Mouse (Mus musculus): ENCODE measurements around the gene Gucy1b1. TPM values are rescaled to one million over a fixed set of nuclear protein-coding genes. Genes with fewer than 3 reads are reported as not detected.

Gucy1b1 gene
- total RNA-seq, 2 experiments from 2014 or later = 3.5 to 4.5 TPM

- no peak for TF ChIP-seq CTCF (IDR thresholded peaks at IDR 0.05)
- no peak for DNase-seq
- intact Hi-C loops (cut with DNase I) = no loop called here
- no peak overlapping the region for H3K27ac ChIP-seq
- no peak overlapping the region for H3K4me3 ChIP-seq
Observed at GRCm38 (mm10) chr3:82027286-82027685, 47.2 kb downstream of the Gucy1b1 start.

DNA sequence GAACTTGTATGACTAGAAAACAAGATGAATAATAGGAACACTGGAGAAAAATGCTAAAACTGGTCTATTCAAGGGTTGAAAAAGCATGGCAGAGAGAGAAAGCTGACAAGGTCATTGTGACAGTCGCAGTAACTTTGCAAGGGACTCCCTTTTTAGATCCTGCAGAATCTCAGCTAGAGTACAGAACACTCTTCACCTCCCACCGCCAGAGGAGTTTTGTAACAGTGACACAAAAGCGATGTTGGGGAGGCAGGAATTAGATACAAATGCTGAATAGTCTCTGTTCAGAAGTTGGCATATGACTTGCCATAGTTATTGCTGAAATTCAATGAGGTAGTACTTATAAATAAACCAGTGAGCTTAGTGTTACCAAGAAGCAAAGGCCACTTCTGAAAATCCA, 51.4 kb downstream of the Gucy1b1 start:
- DNase-seq = no peak
- intact Hi-C loops (cut with DNase I) = no loop called here
- H3K4me3 ChIP-seq = no peak overlapping the region
- no peak for TF ChIP-seq CTCF (IDR thresholded peaks at IDR 0.05)
- no peak overlapping the region for H3K27ac ChIP-seq

- no peak overlapping the region for H3K27ac ChIP-seq
- H3K4me3 ChIP-seq = no peak overlapping the region
- DNase-seq = no peak
- no peak for TF ChIP-seq CTCF (IDR thresholded peaks at IDR 0.05)
- intact Hi-C loops (cut with DNase I) = no loop called here
Observed at GRCm38 (mm10) chr3:82022421-82022920, 52.0 kb downstream of the Gucy1b1 start.

GRCm38 (mm10) chr3:82014148-82014703, 60.3 kb downstream of the Gucy1b1 start:
- Histone ChIP-seq H3K4me3 (no peak overlapping the region), H3K27ac (no peak overlapping the region)
- intact Hi-C loops (cut with DNase I) = no loop called here
- no peak for TF ChIP-seq CTCF (IDR thresholded peaks at IDR 0.05)
- DNase-seq = no peak

DNA sequence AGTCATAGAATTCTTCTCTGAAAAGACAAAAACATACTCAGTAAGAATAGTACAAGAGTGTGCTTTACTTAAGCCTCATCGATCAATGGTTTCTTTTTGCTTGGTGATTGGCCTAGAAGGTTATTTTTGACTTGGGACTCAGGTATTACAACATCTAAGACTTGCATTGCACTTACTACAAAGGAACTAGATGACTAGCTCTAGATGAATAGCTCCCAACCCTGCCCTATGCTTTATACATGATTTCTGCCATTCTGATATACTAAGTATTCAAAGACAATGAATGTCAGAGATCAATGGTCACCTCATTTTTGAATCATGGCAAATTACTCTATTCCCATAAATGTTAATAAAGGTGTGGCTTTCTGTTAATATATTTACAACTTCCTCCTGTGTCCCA, 67.5 kb downstream of the Gucy1b1 start:
- H3K27ac ChIP-seq = no peak overlapping the region
- intact Hi-C loops (cut with DNase I) = no loop called here

GRCm38 (mm10) chr3:81995988-81996387, 78.5 kb downstream of the Gucy1b1 start:
- intact Hi-C loops (cut with DNase I) = loop anchor here (2.0 kb wide), 1 partner anchor 33 kb away; no protein-coding TSS in a partner anchor
- TF ChIP-seq CTCF (IDR thresholded peaks at IDR 0.05) = peak; percentile 74
- DNase-seq = no peak
- Histone ChIP-seq H3K27ac (no peak overlapping the region), H3K4me3 (no peak overlapping the region)

More for the DNA sequence above, 67.5 kb downstream of the Gucy1b1 start:
- H3K4me3 ChIP-seq = no peak overlapping the region
- no peak for TF ChIP-seq CTCF (IDR thresholded peaks at IDR 0.05)
- no peak for DNase-seq

DNA sequence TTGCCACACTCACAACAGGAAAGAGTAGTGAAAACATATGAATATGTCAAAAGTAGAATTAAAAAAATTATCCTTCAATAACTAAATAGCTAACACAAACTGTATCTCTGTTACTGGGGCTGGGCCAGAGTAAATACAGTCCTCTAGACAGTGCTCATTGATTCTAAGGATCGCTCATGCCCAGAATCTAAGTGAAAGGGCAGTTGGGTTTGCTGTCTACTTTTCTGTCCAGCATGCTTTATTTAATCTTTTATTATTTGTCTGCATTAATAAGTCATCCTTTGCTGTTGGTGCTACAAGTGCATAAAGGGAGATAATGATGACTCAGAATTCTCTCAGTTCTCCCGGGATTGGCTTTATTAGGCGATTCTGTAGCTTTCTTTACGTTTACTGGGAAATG, 79.1 kb downstream of the Gucy1b1 start:
- Histone ChIP-seq H3K4me3 (no peak overlapping the region), H3K27ac (no peak overlapping the region)
- intact Hi-C loops (cut with DNase I) = loop anchor here (2.0 kb wide), 1 partner anchor 33 kb away; no protein-coding TSS in a partner anchor
- no peak for TF ChIP-seq CTCF (IDR thresholded peaks at IDR 0.05)
- no peak for DNase-seq

- intact Hi-C loops (cut with DNase I) = no loop called here
- no peak for TF ChIP-seq CTCF (IDR thresholded peaks at IDR 0.05)
- H3K4me3 ChIP-seq = no peak overlapping the region
- no peak for DNase-seq
- no peak overlapping the region for H3K27ac ChIP-seq
Observed at GRCm38 (mm10) chr3:81990531-81990930, 84.0 kb downstream of the Gucy1b1 start.

DNA sequence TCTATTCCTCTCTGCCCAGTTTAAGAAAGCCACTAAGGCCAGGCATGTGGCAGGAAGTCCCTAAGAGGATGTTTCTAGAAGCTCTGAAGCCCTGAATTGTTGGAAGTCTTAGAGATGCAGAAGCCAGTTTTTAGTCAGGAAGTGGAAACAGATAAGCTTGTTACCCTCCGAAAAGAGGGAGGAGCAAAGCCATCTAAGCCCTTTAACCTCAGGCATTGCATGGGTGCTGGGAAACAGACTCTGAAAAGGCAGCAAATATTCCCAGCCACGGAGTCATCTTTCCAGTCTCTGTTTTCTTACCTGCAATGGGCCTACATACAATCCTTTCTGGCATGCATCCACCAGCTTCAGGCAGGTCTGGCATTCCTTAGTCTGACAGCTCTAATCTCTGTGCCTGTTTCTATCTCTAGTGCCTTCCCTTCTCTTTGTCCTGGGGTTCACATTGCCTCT, 84.8 kb downstream of the Gucy1b1 start:
- no peak for DNase-seq
- Histone ChIP-seq H3K4me3 (no peak overlapping the region), H3K27ac (no peak overlapping the region)
- TF ChIP-seq CTCF (IDR thresholded peaks at IDR 0.05) = no peak
- intact Hi-C loops (cut with DNase I) = no loop called here

GRCm38 (mm10) chr3:81987628-81988027, 86.9 kb downstream of the Gucy1b1 start:
- DNase-seq = no peak
- intact Hi-C loops (cut with DNase I) = no loop called here
- no peak for TF ChIP-seq CTCF (IDR thresholded peaks at IDR 0.05)
- no peak overlapping the region for H3K27ac ChIP-seq
- no peak overlapping the region for H3K4me3 ChIP-seq

DNA sequence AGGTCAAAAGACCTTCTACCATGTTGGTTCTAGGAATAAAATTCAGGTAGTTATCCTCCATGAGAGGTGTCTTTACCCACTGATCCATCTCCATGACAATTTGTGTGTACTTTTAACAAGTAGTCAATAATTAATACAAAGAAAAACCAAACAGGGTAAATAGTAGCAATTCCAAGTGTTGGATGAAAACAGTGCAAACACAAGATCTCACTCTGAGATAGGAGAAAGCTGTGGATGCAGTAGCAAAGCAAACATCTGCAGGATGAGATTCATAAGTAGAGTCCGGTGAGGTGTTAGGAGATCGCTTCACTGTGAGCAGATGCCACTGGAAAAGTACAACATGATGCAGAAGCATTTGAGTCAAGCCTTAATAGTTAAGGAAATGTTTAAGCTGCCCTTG, 88.4 kb downstream of the Gucy1b1 start:
- no peak for DNase-seq
- no peak for TF ChIP-seq CTCF (IDR thresholded peaks at IDR 0.05)
- H3K27ac ChIP-seq = no peak overlapping the region
- intact Hi-C loops (cut with DNase I) = no loop called here
- H3K4me3 ChIP-seq = no peak overlapping the region

- Histone ChIP-seq H3K27ac (no peak overlapping the region), H3K4me3 (no peak overlapping the region)
- intact Hi-C loops (cut with DNase I) = no loop called here
- DNase-seq = no peak
- TF ChIP-seq CTCF (IDR thresholded peaks at IDR 0.05) = no peak
Observed at GRCm38 (mm10) chr3:81985100-81985499, 89.4 kb downstream of the Gucy1b1 start.

DNA sequence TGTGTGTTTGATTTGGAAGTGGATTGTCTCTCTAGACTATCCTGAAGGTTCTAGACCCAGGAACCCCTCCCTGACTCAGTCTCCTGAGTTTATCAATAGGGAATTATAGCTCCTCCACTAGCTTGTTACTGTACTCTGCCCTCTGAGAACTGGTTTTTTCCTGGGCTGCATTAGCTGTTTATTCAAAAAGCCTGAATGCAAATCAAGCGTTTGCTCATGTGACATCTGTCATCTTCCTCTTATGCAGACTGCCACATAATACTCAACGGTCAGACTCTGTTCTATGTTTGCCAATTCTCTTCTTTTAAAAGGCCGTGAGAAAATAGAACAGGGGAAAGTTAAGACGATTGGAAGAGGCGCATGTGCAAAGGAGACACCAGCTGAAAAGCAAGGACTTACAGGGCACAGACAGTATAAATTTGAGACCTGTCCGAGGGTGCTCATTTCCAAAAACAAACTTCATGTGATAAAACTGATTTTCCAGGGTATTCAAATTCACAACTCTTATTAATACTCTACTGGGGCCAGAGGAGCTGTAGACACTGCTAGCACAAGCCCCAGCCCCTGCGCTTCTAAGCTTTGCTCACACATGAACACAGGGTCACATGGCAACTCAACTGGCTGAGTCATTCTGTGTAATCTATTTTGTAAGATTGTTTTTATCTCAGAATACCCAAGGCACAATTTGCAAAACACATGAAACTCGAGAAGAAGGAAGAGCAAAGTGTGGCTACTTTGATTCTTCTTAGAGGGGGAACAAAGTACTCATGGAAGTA, 91.2 kb downstream of the Gucy1b1 start:
- H3K27ac ChIP-seq = peak overlapping the region; percentile 7; the same call in 1 of the 2 replicates
- peak; percentile 22 for DNase-seq
- intact Hi-C loops (cut with DNase I) = no loop called here

More for the DNA sequence above, 91.2 kb downstream of the Gucy1b1 start:
- TF ChIP-seq CTCF (IDR thresholded peaks at IDR 0.05) = no peak
- H3K4me3 ChIP-seq = no peak overlapping the region

Small RNA genes within 50 kb of the gene (microRNA-seq; reads per million reads assigned to microRNA genes)
- not detected for gene Mir7010

Other genes with a start within 250 kb of the Gucy1b1 start
- 1 to 10 TPM; 4.2 to 5.8 TPM for gene Ctso, start 142.1 kb downstream of the Gucy1b1 start, total RNA-seq (2021)
- gene Tdo2, start 98.5 kb downstream of the Gucy1b1 start, total RNA-seq (2021) = not detected
- not detected for gene Asic5, start 92.4 kb downstream of the Gucy1b1 start, total RNA-seq (2021)
- gene Gucy1a1, start 71.1 kb upstream of the Gucy1b1 start, total RNA-seq (2021) = 1 to 10 TPM; 6.2 to 6.3 TPM